ENCODE assay signal across 22 mouse cellular contexts in the genomic region with DNA sequence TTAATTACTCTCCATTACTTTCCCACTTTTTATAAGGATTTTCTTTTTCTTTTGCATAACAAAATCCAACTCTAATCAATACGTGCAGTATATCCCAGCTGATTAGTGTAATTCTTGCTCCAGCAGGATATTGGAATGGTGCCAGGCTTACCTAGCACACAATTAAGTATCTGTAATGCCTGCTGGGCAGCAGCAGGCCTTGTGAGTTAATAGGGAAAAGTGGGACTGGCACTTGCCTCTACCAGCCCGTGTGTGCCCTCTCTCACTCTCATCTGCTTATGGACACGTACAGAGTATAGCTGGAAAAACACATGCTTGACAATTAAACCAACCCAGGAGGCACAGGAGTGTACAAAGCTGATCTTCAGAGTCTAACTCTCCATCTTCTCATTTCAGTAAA. TPM values are rescaled to one million over a fixed set of nuclear protein-coding genes. Genes with fewer than 3 reads are reported as not detected.
A peak's percentile ranks its signal among the peaks of the same experiment; 100 is the strongest.
DNase-seq lines count a peak whose midpoint lies in the region; ATAC-seq lines count a peak whose summit lies in the region.
"Had no signal": no experiment of that assay in that cellular context is flagged by ENCODE, and none has a peak within 500 bp of the region (broad histone marks: within the 10 kb centered on the region; RNA-seq: fewer than 3 reads in every experiment).

No protein-coding gene starts in this region.

- intact Hi-C loops in left cerebral cortex, postnatal 4 days (cut with DNase I) = loop anchor here (10.0 kb wide), 2 partner anchors 185 to 465 kb away; no protein-coding TSS in a partner anchor
- intact Hi-C loops in left cerebral cortex, postnatal 25 days (cut with DNase I) = no loop called here

- no peak overlapping the region for H3K4me3 ChIP-seq in forebrain, embryonic 14.5 days (ENCODE audit: low read depth, low read length)
- no peak overlapping the region for H3K4me3 ChIP-seq in midbrain, embryonic 15.5 days
- H3K4me3 ChIP-seq: embryonic facial prominence, embryonic 13.5 days; erythroblast, embryonic 14.5 days; gastrocnemius, adult 2 months; heart, embryonic 10.5 days; midbrain, embryonic 12.5 days had no signal

- H3K36me3 ChIP-seq in forebrain, embryonic 14.5 days (ENCODE audit: control insufficient read depth, insufficient read depth, low read length) = no peaks in the 10 kb centered on the region
- H3K36me3 ChIP-seq in midbrain, embryonic 15.5 days (replicated peaks) = no peaks in the 10 kb centered on the region
- H3K36me3 ChIP-seq: embryonic facial prominence, embryonic 13.5 days; heart, embryonic 10.5 days; midbrain, embryonic 12.5 days had no signal

- H3K4me2 ChIP-seq in forebrain, embryonic 14.5 days (ENCODE audit: low read length) = no peak overlapping the region
- no peak overlapping the region for H3K4me2 ChIP-seq in midbrain, embryonic 15.5 days
- H3K4me2 ChIP-seq: embryonic facial prominence, embryonic 13.5 days; midbrain, embryonic 12.5 days had no signal

- H3K9ac ChIP-seq in forebrain, embryonic 14.5 days (ENCODE audit: low read length) = no peak overlapping the region
- H3K9ac ChIP-seq in midbrain, embryonic 15.5 days = no peak overlapping the region
- H3K9ac ChIP-seq: embryonic facial prominence, embryonic 13.5 days; midbrain, embryonic 12.5 days had no signal

- 8% methylated on average over 3 of the region's 3 CpGs for WGBS in forebrain, embryonic 14.5 days
- WGBS in midbrain, embryonic 15.5 days = 22% methylated on average over 3 of the region's 3 CpGs

- peak; percentile 59 to 62 for DNase-seq in cerebellum, postnatal 10 days
- no peak for DNase-seq in cerebellum, postnatal 36 days
- peak; percentile 43 for DNase-seq in left cerebral cortex, postnatal 4 days
- DNase-seq in left cerebral cortex, postnatal 25 days (ENCODE audit: low spot score in 2 of 2) = no peak
- peak; percentile 79 for DNase-seq in forebrain, embryonic 14.5 days (ENCODE audit: low spot score)
- no peak for DNase-seq in spleen, adult 12 weeks (ENCODE audit: low spot score)
- DNase-seq in embryo, embryonic 9.5 days (ENCODE audit: extremely low spot score) = no peak
- DNase-seq: adrenal gland, adult 8-10 months; cerebellum, adult 9-10 months; gastrocnemius, adult 2 months; heart, postnatal 4 days; kidney, adult 8-10 months; kidney, postnatal 10 days; thymus, postnatal 25 days had no signal

- peak; percentile 45; the same call in 1 of the 2 replicates for ATAC-seq in forebrain, embryonic 14.5 days
- ATAC-seq in midbrain, embryonic 15.5 days (replicated peaks) = 0 out of 2 replicates have a peak, but pooled peaks have one; percentile 24
- ATAC-seq: activated CD4-positive, CD25-positive, alpha-beta regulatory T cell, adult 4 months; lung, postnatal 0 days had no signal

- peaks cover 32% of the 10 kb centered on the region for H3K4me1 ChIP-seq in forebrain, embryonic 14.5 days (ENCODE audit: control insufficient read depth, insufficient read depth, low read length)
- peaks cover 34% of the 10 kb centered on the region for H3K4me1 ChIP-seq in midbrain, embryonic 15.5 days
- H3K4me1 ChIP-seq: embryonic facial prominence, embryonic 13.5 days; heart, embryonic 10.5 days had no signal

- H3K9me3 ChIP-seq in forebrain, embryonic 14.5 days (replicated peaks; ENCODE audit: control insufficient read depth, low read length) = no peaks in the 10 kb centered on the region
- no peaks in the 10 kb centered on the region for H3K9me3 ChIP-seq in midbrain, embryonic 15.5 days
- H3K9me3 ChIP-seq: embryonic facial prominence, embryonic 13.5 days; heart, embryonic 10.5 days; midbrain, embryonic 12.5 days had no signal

- H3K27ac ChIP-seq in forebrain, embryonic 14.5 days (ENCODE audit: low read depth, low read length) = peak overlapping the region; percentile 30; the same call in 1 of the 2 replicates
- 0 out of 2 replicates have a peak overlapping the region, but pooled peaks have one; percentile 8 for H3K27ac ChIP-seq in midbrain, embryonic 15.5 days
- H3K27ac ChIP-seq: embryonic facial prominence, embryonic 13.5 days; gastrocnemius, adult 2 months; heart, embryonic 10.5 days; midbrain, embryonic 12.5 days had no signal

- H3K27me3 ChIP-seq in forebrain, embryonic 14.5 days (replicated peaks; ENCODE audit: control insufficient read depth, insufficient read depth, low read length) = no peaks in the 10 kb centered on the region
- H3K27me3 ChIP-seq in midbrain, embryonic 15.5 days (replicated peaks) = no peaks in the 10 kb centered on the region
- H3K27me3 ChIP-seq: embryonic facial prominence, embryonic 13.5 days; midbrain, embryonic 12.5 days had no signal

RNA-seq across cellular contexts. Expression of a gene that starts 11.4 kb away (rescaled TPM):
- total RNA-seq in left cerebral cortex, postnatal 4 days (2021) = 10 to 100 TPM; 70.5 to 72.7 TPM
- 10 to 100 TPM; 66.0 to 81.2 TPM for total RNA-seq in left cerebral cortex, postnatal 25 days (2021)
- polyA plus RNA-seq in forebrain, embryonic 14.5 days (2014; fragmentation: Nextera tagmentation; extraction: Ambion mirVana) = 12.2 and 14.7 TPM in 2 replicates
- 14.4 and 15.5 TPM in 2 replicates for polyA plus RNA-seq in midbrain, embryonic 15.5 days (2015; fragmentation: Nextera tagmentation; extraction: Ambion mirVana)
- polyA plus RNA-seq: liver, adult 2 months had no signal

Comparison
In these comparisons a context has a peak if more than half of its experiments do, and no peak if none do; other contexts are left out.
1. DNase-seq: peak in cerebellum, postnatal 10 days (2 of 2), left cerebral cortex, postnatal 4 days (single experiment) and forebrain, embryonic 14.5 days (single experiment); none in cerebellum, postnatal 36 days (0 of 2), left cerebral cortex, postnatal 25 days (0 of 2), spleen, adult 12 weeks (single experiment) and embryo, embryonic 9.5 days (single experiment).